Mouse (Mus musculus) liver, embryonic 14.5 days (tissue): ENCODE results near the gene Pmepa1. TPM values are rescaled to one million over a fixed set of nuclear protein-coding genes. Genes with fewer than 3 reads are reported as not detected.

ENCODE experiments used
- ATAC-seq: fragments of 200-750 bp; cut with Nextera tagmentation; 2 replicates; pipeline ENCODE4 v1.8.0; 2017; ENCODE audit warnings: moderate number of reproducible peaks, mild to moderate bottlenecking, moderate library complexity; ENCODE audit not compliant: insufficient read depth
- DNase-seq, 3 experiments: peaks; one replicate each; pipeline ENCODE4 v3.0.0-alpha.2; 2012 to 2013; ENCODE audit warnings: low read depth in 3 of 3, low spot score in 3 of 3
- H3K27ac ChIP-seq: fragments of 300-500 bp; sonication (generic); 2 replicates; pipeline ENCODE4 v1.5.1; 2014; ENCODE audit warnings: moderate library complexity, mild to moderate bottlenecking, control low read depth, inconsistent platforms
- H3K27me3 ChIP-seq: fragments of 300-500 bp; sonication (generic); 2 replicates; pipeline ENCODE4 v1.6.1; 2014; ENCODE audit warnings: mild to moderate bottlenecking, low read length, moderate library complexity; ENCODE audit not compliant: control insufficient read depth, insufficient read depth
- H3K36me3 ChIP-seq: fragments of 300-500 bp; sonication (generic); replicated peaks from 2 replicates; pipeline ENCODE4 v1.6.1; 2014; ENCODE audit warnings: low read depth; ENCODE audit not compliant: control insufficient read depth, insufficient read depth
- H3K4me1 ChIP-seq, 2 experiments: fragments of 200-500 bp in 1 of 2; fragments of 300-500 bp in 1 of 2; sonication (generic) in 1 of 2; replicated peaks; 2 replicates each; pipeline ENCODE4 v1.6.1; 2012 to 2014; ENCODE audit warnings: antibody characterized with exemption in 1 of 2, inconsistent platforms in 1 of 2, low read length in 1 of 2; ENCODE audit not compliant: control insufficient read depth in 2 of 2, insufficient read depth in 2 of 2
- H3K4me2 ChIP-seq: fragments of 300-500 bp; sonication (generic); 2 replicates; pipeline ENCODE4 v1.6.1; 2014; ENCODE audit warnings: low read depth, mild to moderate bottlenecking, control low read depth, moderate library complexity
- H3K4me3 ChIP-seq, 2 experiments: fragments of 200-500 bp in 1 of 2; fragments of 300-500 bp in 1 of 2; sonication (generic) in 1 of 2; 2 replicates each; pipeline ENCODE4 v1.5.1; 2012 to 2014; ENCODE audit warnings: low read depth in 2 of 2, low read length in 2 of 2, mild to moderate bottlenecking in 2 of 2, control low read depth in 1 of 2, inconsistent platforms in 1 of 2, moderate library complexity in 1 of 2; ENCODE audit not compliant: insufficient read depth in 1 of 2
- H3K9ac ChIP-seq: fragments of 300-500 bp; sonication (generic); replicated peaks from 2 replicates; pipeline ENCODE4 v1.6.1; 2014; ENCODE audit warnings: mild to moderate bottlenecking, control low read depth, moderate library complexity
- H3K9me3 ChIP-seq: fragments of 300-500 bp; sonication (generic); 2 replicates; pipeline ENCODE4 v1.6.1; 2016; ENCODE audit warnings: low read length, mixed read lengths; ENCODE audit not compliant: control insufficient read depth
- CTCF ChIP-seq: IDR thresholded peaks from 2 replicates; pipeline ENCODE4 v1.5.1; 2016; ENCODE audit warnings: antibody characterized with exemption, low read depth, control low read depth
- EP300 ChIP-seq: IDR thresholded peaks from 2 replicates; pipeline ENCODE4 v1.6.1; 2016; ENCODE audit warnings: antibody characterized with exemption, low read depth
- WGBS: fragments of 180-500 bp; shearing (Covaris S2); extraction: QIAGEN DNeasy Blood & Tissue Kit; methylation state at CpG from one replicate; pipeline ENCODE4 v1.1.7; 2014; ENCODE audit not compliant: insufficient replicate concordance; 5-methylcytosine and 5-hydroxymethylcytosine counted together
- polyA plus RNA-seq, 2 experiments: library from polyadenylated mRNA; depleted of rRNA in 1 of 2; stranded (reverse) in 1 of 2; unstranded in 1 of 2; fragments of >200 nt; fragmentation: Nextera tagmentation in 1 of 2; extraction: Ambion mirVana in 1 of 2; gene quantifications; 2 replicates each; pipeline versions ENCODE4 v1.2.1 to v1.2.3; 2012 to 2014

Pmepa1 gene
- polyA plus RNA-seq, 2 experiments: 0.04 to 0.20 TPM

- no peaks in the 10 kb centered on the region for H3K4me1 ChIP-seq
- H3K27me3 ChIP-seq: no peaks in the 10 kb centered on the region
- no peak for DNase-seq
- no peak overlapping the region for H3K4me3 ChIP-seq
- no peaks in the 10 kb centered on the region for H3K36me3 ChIP-seq
- H3K9me3 ChIP-seq: no peaks in the 10 kb centered on the region
- no peak overlapping the region for H3K9ac ChIP-seq
- no peak overlapping the region for H3K27ac ChIP-seq
- no peak overlapping the region for H3K4me2 ChIP-seq
- 61% methylated on average over 4 of the region's 4 CpGs for WGBS
- no peak for ATAC-seq
- TF ChIP-seq EP300 (no peak), CTCF (no peak)
Observed at GRCm38 (mm10) chr2:173204671-173205070, 71.7 kb downstream of the Pmepa1 start.

GRCm38 (mm10) chr2:173203726-173204125 lies 72.6 kb downstream of the Pmepa1 start:
- no peak for DNase-seq
- Histone ChIP-seq H3K27ac (no peak overlapping the region), H3K9ac (no peak overlapping the region), H3K27me3 (no peaks in the 10 kb centered on the region), H3K36me3 (no peaks in the 10 kb centered on the region), H3K4me1 (no peaks in the 10 kb centered on the region), H3K4me3 (no peak overlapping the region), H3K9me3 (no peaks in the 10 kb centered on the region), H3K4me2 (no peak overlapping the region)
- ATAC-seq: no peak
- 55% methylated on average over 3 of the region's 3 CpGs for WGBS
- TF ChIP-seq EP300 (no peak), CTCF (no peak)

GRCm38 (mm10) chr2:173202924-173203689 lies 73.2 kb downstream of the Pmepa1 start:
- no peak for TF ChIP-seq EP300
- TF ChIP-seq CTCF: no peak
- WGBS: 65% methylated on average over 19 of the region's 19 CpGs
- H3K27me3 ChIP-seq: no peaks in the 10 kb centered on the region
- H3K9ac ChIP-seq: no peak overlapping the region
- no peak overlapping the region for H3K27ac ChIP-seq
- H3K4me1 ChIP-seq: no peaks in the 10 kb centered on the region
- no peak overlapping the region for H3K4me2 ChIP-seq
- no peaks in the 10 kb centered on the region for H3K36me3 ChIP-seq
- ATAC-seq (no peak), DNase-seq (no peak)
- no peaks in the 10 kb centered on the region for H3K9me3 ChIP-seq
- no peak overlapping the region for H3K4me3 ChIP-seq

DNA sequence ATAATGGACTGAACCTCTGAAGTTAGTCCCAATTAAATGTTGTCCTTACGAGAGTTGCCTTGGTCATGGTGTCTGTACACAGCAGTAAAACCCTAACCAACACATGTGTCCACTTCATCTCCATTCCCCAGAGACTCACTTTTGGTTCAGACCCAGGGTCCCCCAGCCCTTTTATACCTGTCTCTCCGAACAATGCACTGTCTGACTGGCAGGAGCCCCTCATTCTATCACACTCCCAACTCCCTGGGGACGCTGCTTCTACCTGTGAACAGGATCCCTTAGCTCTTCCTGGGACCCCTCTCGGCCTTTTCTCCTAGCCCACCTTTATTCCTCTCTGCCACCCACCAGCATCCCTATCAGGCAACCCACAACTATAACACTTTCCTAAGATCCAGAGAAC lies 81.5 kb downstream of the Pmepa1 start:
- ATAC-seq: no peak
- H3K36me3 ChIP-seq: no peaks in the 10 kb centered on the region
- 52% methylated on average over 4 of the region's 4 CpGs for WGBS

GRCm38 (mm10) chr2:173187182-173187855 lies 89.0 kb downstream of the Pmepa1 start:
- Histone ChIP-seq H3K9me3 (no peaks in the 10 kb centered on the region), H3K4me3 (no peak overlapping the region), H3K36me3 (no peaks in the 10 kb centered on the region), H3K4me2 (no peak overlapping the region), H3K27me3 (no peaks in the 10 kb centered on the region), H3K27ac (no peak overlapping the region), H3K4me1 (no peaks in the 10 kb centered on the region), H3K9ac (no peak overlapping the region)
- ATAC-seq (peak; percentile 39; the same call in 1 of the 2 replicates), DNase-seq (no peak)
- 16% methylated on average over 8 of the region's 8 CpGs for WGBS
- TF ChIP-seq EP300 (no peak), CTCF (no peak)

More for the DNA sequence above, 81.5 kb downstream of the Pmepa1 start:
- DNase-seq: no peak
- H3K4me2 ChIP-seq: no peak overlapping the region
- no peak overlapping the region for H3K4me3 ChIP-seq
- no peak overlapping the region for H3K9ac ChIP-seq
- H3K27me3 ChIP-seq: no peaks in the 10 kb centered on the region; the same call in 1 of the 2 replicates
- H3K27ac ChIP-seq: no peak overlapping the region
- no peak for TF ChIP-seq CTCF
- no peak for TF ChIP-seq EP300
- H3K4me1 ChIP-seq: no peaks in the 10 kb centered on the region
- no peaks in the 10 kb centered on the region for H3K9me3 ChIP-seq
